Mouse (Mus musculus) Patski (cell line): ENCODE data around the gene Wipf3. TPM values are rescaled to one million over a fixed set of nuclear protein-coding genes. Genes with fewer than 3 reads are reported as not detected.

Experiments used
- ATAC-seq: fragments of 100-300 bp; one replicate; pipeline ENCODE4 v1.8.0; 2021
- CTCF ChIA-PET: fragments of 350-600 bp; sonication (Branson Sonifier 250); formaldehyde crosslinking; loops from one replicate; lab custom pipeline; 2022; ENCODE audit warnings: inconsistent platforms; lab: Charles Lee
- POLR2A ChIA-PET: fragments of 350-600 bp; sonication (Branson Sonifier 250); formaldehyde crosslinking; loops from one replicate; lab custom pipeline; 2022; ENCODE audit warnings: antibody characterized with exemption, inconsistent platforms; lab: Charles Lee
- DNase-seq: peaks from one replicate; pipeline ENCODE4 v3.0.0-alpha.2; 2011; ENCODE audit warnings: low read depth, low spot score
- H3K27me3 ChIP-seq: fragments of 371-371 bp; one replicate; pipeline ENCODE4 v1.5.1; 2021
- CTCF ChIP-seq: fragments of 100-300 bp; IDR thresholded peaks from one replicate; pipeline ENCODE4 v1.5.1; 2021
- in situ Hi-C: fragments of 300-500 bp; cut with MboI; formaldehyde crosslinking; loops from 3 replicates; pipeline ENCODE4 v1.11.1; 2018; ENCODE audit warnings: low pct_unique_long_range_greater_than_20kb, mixed read lengths
- polyA plus RNA-seq: library from polyadenylated mRNA; unstranded; gene quantifications from one replicate; pipeline ENCODE4 v1.2.3, GENCODE M21; 2021

Gene Wipf3
- polyA plus RNA-seq, 1 experiment from 2014 or later = 4.5 TPM

DNA sequence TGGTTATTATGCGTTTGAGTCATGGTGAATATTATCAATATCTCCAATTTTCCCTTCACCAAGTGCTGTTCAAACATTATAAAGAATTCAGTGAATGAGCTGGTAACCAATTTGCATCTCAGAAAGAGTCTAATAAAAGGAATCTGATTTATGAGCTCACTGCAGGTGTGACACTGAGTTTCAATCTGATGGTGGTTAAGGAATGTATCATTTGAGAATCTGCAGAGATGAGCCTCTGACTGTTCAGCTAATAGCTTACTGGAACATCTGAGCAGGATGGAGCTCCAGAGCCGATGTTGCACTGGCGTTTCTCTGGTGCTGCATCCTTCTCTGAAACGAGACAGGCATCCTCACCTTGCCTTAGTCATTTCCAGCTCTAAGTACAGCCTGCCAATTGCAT is 17.9 kb downstream of the Wipf3 start:
- ATAC-seq (no peak), DNase-seq (no peak)
- TF ChIP-seq CTCF = no peak
- ChIA-PET CTCF (interaction anchor here (1.1 to 1.3 kb wide), 2 partner anchors 15 to 55 kb away, joined by 3 to 4 read pairs; no protein-coding TSS in a partner anchor), POLR2A (interaction anchor here (1.2 kb wide), 1 partner anchor 17 kb away, joined by 3 read pairs; no protein-coding TSS in a partner anchor)
- in situ Hi-C loops = no loop called here
- no peaks in the 10 kb centered on the region for H3K27me3 ChIP-seq

DNA sequence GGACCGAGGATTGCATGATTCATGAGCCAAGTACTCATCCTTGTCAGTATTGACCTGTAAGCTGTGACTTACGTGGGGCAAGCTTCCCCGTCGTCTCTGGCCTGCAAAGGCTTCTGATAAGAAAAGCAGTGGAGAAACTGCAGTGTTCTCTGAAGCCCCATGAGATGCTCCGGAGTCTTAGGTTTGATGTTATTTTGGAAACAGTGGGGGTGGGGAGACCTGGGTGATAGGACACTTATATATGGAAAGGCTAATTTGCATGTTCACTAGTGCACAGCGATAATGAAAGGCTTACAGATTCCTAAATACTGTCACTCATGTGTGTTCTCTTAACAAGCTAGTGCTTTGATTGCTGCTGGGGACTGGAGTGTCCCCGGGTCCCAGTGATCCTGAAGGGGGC is 30.3 kb downstream of the Wipf3 start:
- POLR2A ChIA-PET = no interaction called here
- ATAC-seq (no peak), DNase-seq (no peak)
- H3K27me3 ChIP-seq = peaks cover 16% of the 10 kb centered on the region
- CTCF ChIA-PET = interaction anchor here (0.9 kb wide), 1 partner anchor 15 kb away, joined by 3 read pairs; no protein-coding TSS in a partner anchor
- TF ChIP-seq CTCF = no peak
- in situ Hi-C loops = no loop called here

DNA sequence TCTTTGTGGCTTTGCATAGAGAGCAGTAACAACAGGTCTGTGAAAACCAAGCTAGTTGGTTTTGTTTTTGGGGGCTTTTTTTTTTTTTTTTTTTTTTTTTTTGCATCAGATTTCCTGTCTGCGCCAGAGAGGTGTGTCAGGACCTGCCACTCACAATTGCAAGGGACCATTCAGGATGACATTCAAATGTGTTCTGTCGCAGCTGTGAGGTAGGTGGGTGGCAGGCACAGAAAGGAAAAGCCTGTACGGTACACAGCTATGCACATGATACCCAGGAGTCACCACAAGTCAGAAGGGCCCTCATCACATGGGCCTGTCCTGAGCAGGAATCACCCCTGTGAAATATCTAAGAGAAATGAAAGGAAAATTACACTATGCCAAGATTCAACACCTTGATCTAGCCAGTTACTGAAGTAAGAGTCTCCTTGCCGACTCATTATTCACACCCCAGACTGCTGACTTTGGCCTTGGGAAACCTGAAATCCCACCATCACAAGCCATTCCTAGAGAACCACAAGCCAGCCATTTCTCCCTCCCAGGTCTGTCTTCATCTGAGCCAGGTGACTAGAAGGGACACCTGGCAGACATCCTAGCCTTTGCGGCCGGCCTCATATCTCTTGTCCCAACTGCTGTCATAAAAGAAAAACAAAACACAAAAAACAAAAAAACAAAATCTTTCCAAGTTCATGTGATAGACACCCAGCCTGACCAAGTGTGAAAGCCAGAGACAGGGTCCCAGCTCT is 30.9 kb downstream of the Wipf3 start:
- DNase-seq = no peak
- CTCF ChIA-PET = interaction anchor here (0.9 kb wide), 1 partner anchor 16 kb away, joined by 3 read pairs; no protein-coding TSS in a partner anchor
- ATAC-seq = no peak
- peaks cover 22% of the 10 kb centered on the region for H3K27me3 ChIP-seq
- POLR2A ChIA-PET = no interaction called here
- TF ChIP-seq CTCF = no peak
- in situ Hi-C loops = no loop called here

DNA sequence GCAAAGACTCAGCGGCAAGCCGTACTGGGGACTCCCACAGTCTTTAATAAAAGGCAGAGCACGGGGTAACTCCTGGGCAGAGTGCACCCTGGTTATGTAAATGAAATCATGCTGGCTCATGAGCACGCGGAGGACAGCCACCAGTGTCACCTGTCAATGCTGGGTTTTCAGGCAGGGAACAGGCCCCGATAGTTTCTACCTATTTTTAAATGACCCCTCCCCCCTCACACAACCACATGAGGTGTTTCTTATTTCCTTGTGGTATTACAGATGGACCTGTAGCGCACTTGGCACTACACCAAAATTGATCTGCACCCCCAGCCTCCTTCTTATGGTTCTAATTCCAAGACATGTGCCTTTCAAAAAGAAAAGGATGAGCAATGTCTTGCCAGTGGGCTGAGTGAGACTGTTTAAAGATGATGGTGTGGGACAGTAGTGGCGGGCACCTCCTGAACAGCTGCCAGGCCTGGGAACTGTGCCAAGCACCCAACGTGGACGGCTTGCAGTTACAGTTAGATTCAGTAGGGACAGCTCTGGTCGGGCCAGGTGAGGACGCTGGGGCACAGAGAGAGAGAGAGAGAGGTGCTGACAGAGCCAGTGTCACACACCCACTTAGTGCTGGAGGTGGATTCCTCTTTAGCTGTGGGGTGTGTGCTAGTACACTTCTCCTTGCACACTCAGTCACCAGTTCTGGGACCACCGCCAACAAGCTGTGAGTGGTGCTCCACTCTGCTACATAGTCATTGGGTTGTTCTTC is 31.7 kb downstream of the Wipf3 start:
- ATAC-seq (no peak), DNase-seq (no peak)
- peaks cover 22% of the 10 kb centered on the region for H3K27me3 ChIP-seq
- in situ Hi-C loops = no loop called here
- POLR2A ChIA-PET = no interaction called here
- TF ChIP-seq CTCF = no peak
- CTCF ChIA-PET = no interaction called here

- no peak for TF ChIP-seq CTCF
- no peak for DNase-seq
- in situ Hi-C loops = no loop called here
- peaks cover 29% of the 10 kb centered on the region for H3K27me3 ChIP-seq
- no peak for ATAC-seq
- POLR2A ChIA-PET = no interaction called here
- CTCF ChIA-PET = interaction anchor here (0.8 kb wide), 1 partner anchor 16 kb away, joined by 4 read pairs; no protein-coding TSS in a partner anchor
These were observed 33.4 kb downstream of the Wipf3 start for GRCm38 (mm10) chr6:54462766-54463165.

GRCm38 (mm10) chr6:54463701-54464458 is 34.5 kb downstream of the Wipf3 start:
- in situ Hi-C loops = no loop called here
- CTCF ChIA-PET = interaction anchor here (1.3 kb wide), 1 partner anchor 9 kb away, joined by 3 read pairs; no protein-coding TSS in a partner anchor
- H3K27me3 ChIP-seq = peaks cover 29% of the 10 kb centered on the region
- POLR2A ChIA-PET = interaction anchor here (0.9 kb wide), 1 partner anchor 16 kb away, joined by 3 read pairs; no protein-coding TSS in a partner anchor
- ATAC-seq (no peak), DNase-seq (no peak)
- TF ChIP-seq CTCF = no peak

DNA sequence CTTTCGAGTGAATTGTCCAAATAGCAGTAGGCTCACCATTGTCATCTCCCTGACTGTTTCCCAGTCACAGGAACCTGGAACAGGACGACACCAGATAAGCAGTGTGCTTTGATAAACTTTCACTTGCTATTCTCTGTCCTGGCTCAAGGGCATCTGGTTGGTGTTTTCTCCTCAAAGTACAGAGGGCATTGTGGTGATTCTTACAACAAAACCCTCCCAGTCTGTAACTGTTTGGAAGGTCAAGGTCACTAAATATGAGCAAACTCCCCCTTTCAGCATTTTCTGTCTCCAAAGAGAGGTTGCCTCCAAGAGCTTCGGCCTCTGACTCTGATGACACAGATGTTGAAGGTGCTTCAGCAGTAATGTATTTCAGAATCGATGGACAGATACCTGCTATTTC is 35.5 kb downstream of the Wipf3 start:
- H3K27me3 ChIP-seq = peaks cover 24% of the 10 kb centered on the region
- ATAC-seq (no peak), DNase-seq (no peak)
- in situ Hi-C loops = no loop called here
- ChIA-PET POLR2A (interaction anchor here (0.9 kb wide), 1 partner anchor 17 kb away, joined by 3 read pairs; no protein-coding TSS in a partner anchor), CTCF (interaction anchor here (1.3 kb wide), 1 partner anchor 8 kb away, joined by 3 read pairs; no protein-coding TSS in a partner anchor)
- no peak for TF ChIP-seq CTCF

DNA sequence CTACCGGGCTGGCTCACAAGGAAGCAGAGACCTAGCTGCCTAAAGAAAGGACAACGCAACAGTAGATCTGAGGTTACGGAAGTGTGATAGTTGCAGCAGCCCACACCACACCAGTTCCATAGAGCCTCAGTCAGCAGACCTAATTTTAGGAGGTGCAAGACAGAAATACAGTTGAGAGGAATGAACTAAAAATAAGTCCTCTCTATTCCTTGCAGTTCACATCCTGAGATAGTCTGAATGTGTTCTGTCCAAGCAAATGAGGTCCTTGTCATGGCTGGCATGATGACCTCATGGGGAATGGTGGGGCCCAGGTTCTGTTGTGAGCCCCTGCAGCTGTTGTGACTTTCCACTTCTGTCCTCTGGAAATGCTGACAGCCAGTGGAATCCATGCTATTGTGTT is 38.0 kb downstream of the Wipf3 start:
- H3K27me3 ChIP-seq = peaks cover 27% of the 10 kb centered on the region
- ATAC-seq (no peak), DNase-seq (no peak)
- ChIA-PET CTCF (no interaction called here), POLR2A (no interaction called here)
- in situ Hi-C loops = no loop called here
- TF ChIP-seq CTCF = no peak

DNA sequence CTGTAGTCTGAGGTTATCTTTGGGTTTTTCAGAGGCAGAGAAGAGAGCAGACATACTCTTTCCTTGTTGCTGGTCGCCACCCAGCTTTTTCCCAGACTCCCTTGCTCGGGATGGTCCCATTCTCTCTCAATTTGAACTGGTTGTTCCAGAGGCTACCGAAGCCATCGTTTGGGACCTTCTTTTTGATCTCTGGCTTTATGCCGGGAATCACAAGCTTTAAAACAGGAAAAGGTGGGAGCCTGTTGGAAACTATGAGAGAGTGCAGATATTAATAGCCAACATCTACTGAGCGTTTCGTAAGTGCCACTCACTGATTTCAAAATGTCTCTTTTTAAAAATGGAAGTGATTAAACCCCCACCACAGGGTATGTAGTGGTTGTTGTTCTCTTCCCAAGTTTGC is 42.5 kb downstream of the Wipf3 start:
- ATAC-seq (no peak), DNase-seq (no peak)
- peaks cover 6% of the 10 kb centered on the region for H3K27me3 ChIP-seq
- in situ Hi-C loops = no loop called here
- ChIA-PET POLR2A (no interaction called here), CTCF (no interaction called here)
- TF ChIP-seq CTCF = no peak
